Mouse (Mus musculus) monocyte, adult 2 months (primary cell): ENCODE measurements at regions not wholly inside any gene's neighbourhood (a gene's known extent, or its start where the extent isn't known, plus 50 kb on each side); places are given as distances from the start of the nearest gene placed in this dataset.
A peak's percentile ranks its signal among the peaks of the same experiment; 100 is the strongest.
"Not testable (repeated sequence)": the region's sequence is repeated elsewhere in the genome, so short reads cannot be mapped to it uniquely, and the experiment has no call there.

Experiments used
- DNase-seq, 2 experiments: peaks; one replicate each; pipeline ENCODE4 v3.0.0; 2022; ENCODE audit warnings: low spot score in 2 of 2, low read depth in 1 of 2

DNA sequence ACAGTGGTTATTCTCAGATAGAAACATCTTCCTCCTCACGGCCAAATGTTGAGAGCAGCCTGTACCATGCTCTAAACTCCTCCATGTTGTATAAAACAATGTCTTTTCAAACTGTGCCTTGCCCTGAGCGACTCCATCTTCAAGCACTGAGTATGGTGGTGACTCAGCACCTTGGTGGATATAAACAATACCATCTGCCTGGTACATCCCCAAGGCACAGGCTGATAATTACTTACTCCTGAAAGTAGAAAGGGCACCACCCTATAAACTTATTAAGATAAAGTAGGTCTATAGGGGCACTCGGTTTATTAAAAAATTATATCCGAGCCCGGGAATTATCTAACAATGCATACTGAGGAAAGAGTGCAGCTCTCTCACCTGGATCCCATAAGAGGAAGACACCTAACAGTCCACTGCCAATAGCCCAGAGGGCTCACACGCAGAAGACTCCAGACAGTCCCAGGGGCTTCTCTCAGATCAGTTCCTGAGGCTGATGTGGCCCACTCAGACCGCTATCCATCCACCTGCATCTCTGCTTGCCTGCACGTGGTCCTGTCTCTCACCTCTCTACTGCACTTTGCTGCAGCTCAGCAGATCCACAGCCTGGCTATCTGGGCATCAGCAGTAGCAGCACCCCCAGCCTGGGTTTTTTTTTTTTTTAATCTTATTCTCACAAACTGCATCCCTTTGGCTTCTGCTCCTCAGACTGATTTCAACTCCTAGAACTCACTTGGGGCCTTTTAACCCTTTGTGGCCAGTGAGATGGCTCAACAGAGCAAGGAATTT lies 109.7 kb upstream of the Dlg1 start:
- DNase-seq = no peak

DNA sequence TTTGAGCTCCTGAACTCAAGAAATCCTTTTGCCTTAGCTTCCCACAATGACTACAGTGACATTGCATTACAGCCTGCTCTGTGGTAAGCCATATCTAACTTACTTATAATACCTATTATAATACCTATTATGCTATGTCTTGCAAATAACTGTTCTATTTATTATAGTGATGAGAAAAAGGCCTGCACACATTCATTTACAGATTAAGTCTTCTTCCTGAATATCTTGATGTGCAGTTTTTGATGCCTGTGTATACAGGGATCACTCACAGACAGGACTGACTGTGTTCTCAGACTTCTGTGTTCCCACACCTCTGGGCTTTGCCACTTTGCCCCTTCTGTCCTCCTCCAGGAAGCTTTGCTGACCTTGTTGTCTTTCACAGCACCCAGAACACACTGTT lies 102.8 kb upstream of the Dlg1 start:
- DNase-seq = no peak

DNA sequence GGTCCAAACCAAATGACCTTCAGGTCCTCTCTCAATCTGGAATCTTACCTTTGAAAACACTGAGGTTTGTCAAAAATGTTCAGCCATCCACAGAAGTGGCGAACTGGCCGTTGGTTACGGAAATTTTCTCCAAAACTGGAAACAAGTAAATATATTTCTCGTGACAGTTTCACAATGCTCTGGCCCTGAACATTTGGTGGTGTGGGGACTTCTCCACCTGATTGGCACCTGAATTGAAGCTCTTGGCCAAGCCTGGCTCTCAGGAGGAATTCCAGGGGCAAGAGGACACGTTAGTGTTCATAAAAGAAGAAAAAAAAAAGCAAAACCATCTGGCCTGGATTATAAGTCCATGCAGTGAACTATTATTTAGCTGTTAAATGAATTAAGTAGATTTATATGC lies 98.3 kb upstream of the Dlg1 start:
- DNase-seq = no peak

DNA sequence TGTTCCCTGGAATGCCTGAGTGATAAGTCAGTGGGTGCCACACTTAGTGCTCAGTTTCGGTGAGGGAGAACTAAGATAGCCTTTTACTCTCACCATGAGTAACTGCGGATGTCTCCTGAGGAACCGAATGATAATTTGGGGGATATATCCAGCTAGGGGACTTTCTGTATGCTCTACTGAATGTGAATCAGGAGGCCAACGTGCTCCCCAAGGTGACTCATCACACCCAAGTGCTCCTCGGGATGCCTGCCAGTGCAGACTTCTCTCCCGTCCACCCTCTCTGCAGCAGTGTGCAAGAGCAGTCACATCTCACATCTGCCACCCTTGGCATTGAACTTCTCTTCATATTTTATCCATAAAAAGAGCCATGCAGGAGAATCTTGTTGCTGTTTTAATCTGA lies 94.9 kb upstream of the Dlg1 start:
- DNase-seq = no peak

DNA sequence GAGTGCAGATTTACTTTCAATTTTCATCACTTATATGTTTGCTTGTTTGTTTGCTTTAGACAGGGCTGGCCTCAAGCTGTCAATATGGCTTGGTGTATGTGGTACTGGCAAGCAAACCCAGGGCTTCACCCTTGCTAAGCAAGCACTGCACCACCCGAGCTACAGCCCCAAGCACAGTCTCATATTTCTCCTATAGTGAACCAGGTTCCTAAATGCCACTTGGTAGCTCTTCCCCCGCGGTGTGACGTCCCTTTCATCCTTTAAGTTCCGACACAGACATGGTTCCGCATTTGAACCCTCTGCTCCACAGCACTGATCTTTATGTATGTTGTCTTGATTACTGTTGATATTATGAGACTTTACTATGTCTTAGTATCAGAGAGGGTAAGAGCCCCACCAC lies 93.4 kb upstream of the Dlg1 start:
- DNase-seq = no peak

DNA sequence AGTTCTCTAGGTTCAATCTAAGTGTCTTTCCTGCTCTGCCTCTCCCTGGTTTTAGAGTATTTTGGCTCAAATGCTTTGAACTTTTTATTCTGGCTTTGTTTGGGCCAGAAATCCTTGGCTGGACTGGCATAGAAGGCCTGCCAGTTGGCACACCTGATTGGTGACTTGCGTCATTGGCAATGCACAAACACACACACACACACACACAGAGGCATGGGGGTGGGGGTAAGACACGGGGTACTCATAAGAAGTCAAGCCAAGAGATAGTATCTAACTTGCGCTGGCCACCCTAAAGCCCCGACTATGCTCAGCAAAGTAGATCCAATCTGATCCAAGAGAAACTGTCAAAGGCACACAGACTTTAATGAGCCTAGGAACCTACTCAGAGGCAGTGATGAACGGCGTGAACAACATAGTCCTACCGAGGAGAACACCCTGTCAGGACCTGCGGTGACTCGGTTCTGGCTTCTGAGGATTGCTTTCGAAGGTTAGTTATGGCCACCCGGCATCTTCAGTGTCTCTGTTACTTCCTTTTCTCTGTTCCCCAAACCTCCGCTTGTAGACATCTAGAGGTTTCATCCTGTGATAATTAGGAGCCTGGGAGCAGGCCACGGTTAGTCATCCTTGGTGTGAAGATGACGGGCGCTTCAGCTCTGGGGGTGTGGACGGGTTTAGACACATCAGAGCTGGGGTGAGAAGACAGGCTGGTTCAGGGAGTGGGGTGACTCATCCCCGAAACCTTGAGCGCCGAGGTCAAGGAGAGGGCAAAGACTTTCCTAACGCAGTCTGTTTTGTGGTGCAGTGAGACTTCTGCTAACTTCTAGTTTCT lies 92.7 kb upstream of the Dlg1 start:
- DNase-seq = peak; percentile 54 to 77

DNA sequence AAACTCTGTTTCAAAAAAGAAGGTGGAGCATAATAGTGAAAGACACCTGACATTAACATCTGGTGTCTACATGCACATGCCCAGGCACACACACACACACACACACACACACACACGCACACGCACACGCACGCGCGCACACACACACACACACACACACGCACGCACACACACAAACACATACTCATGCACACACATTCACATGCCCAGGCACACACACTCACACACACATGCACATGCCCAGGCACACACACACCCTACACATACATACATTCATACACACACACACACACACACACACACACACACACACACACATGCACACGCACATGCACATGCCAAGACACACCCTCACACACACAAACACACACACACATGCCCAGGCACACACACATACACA lies 89.4 kb upstream of the Dlg1 start:
- DNase-seq = not testable (repeated sequence)

DNA sequence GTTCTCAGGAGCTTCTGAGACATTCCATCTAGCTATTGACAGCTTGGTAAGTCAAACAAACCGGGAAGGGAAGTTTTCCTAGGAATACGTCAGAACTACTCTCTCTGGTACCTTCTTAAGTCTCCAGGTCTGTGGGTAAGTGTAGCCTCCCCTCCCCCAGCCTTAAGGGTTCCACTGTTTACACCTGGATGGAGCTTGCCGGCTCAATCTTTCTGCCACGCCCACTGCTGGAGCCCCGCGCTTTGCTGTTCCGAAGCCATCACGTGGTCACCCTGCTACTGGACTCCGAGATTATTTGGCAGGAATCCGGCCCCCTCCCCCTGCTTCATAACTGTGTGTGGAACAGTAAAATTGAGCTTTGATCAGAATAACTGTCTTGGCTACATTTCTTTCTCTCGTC lies 87.6 kb upstream of the Dlg1 start:
- DNase-seq = not testable (repeated sequence)

DNA sequence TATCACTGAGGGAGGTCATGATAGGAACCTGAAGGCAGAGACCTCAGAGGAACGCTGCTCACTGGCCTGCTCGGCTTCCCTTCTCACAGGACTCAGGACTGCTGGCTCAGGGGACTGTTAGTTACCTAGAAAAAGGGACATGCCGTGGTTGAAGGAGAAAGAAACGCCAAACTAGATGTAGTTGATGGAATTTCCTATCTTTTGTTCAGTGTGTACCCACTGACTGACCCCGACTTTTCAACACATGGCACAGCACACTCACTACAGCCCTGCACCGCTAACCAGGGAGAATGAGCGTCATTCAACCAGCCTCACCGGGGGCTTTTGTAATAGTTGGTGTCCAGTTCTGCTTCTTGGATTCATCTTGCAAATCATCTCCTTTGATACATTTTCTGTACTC lies 86.8 kb upstream of the Dlg1 start:
- no peak for DNase-seq

DNA sequence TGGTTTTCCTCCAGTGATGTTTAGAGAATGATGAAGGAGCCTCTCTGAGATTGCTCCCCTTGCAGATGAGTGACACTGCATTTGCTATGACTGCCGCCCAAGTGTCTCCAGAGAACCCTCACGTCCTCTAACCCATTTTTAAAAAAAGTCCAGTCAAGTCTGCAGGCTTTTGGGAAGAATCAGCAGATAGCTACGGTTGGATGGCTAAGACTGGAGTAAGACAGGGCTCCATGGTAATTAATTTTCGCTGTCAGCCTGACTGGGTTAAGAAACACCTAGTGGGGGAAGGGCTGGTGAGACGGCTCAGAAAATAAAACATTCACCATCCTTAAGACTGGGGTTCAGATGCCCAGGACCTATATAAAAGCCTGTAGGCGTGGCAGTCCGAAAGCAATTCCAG lies 85.9 kb upstream of the Dlg1 start:
- no peak for DNase-seq

DNA sequence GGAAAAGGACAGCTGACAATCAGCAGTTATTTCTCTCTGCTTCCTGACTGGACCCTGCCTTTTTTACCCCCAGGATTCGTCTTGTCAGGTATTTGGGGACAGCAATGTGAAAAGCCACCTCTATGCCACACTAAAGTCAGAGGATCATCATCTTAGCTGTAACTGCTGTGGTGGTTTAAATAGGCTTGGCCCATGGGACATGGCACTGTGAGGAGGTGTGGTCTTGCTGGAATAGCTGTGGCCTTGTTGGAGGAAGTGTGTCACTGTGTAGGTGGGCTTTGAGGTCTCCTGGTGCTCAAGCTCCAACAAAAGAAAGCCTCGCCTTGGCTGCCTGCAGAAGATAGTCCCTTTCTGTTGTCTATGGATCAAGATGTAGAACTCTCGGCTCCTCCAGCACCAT lies 83.9 kb upstream of the Dlg1 start:
- no peak for DNase-seq

DNA sequence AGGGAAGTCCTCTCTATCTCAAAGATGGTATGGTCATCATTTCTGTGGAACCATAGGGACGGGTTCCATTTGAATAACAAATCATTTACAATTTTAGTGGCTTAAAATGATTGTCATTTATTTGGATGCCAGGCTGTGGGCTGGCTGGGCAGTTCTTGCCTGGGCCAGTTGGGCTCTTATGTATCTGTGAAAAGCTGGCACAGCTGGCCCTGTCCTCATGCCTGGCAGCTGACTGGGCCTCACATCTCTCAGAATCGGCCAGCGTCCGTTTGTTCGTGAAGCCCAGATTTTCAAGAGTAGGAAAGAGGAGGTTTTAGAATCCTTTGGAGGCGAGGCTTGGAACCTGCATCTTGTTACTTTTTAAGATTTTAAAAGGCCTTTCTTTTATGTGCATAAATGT lies 82.5 kb upstream of the Dlg1 start:
- DNase-seq = no peak

DNA sequence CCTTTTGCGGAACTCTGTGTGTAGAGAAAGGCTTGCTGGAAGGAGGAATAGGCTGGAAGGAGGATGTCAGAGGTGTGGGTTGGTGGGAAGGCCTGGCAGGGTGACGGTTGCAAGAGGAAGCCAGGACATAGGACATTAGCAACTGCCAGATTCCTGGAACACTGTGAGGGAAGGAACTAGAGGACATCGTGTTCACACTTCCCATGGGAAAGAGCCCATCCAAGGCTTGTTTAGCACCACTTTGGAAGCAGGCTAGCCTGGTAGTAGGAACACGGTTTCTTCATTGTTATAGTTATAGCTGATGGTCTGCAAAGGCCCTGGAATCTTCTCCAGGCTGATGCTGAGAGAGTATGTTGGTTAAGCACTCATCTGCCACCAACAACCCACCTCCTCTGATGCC lies 80.4 kb upstream of the Dlg1 start:
- no peak for DNase-seq

DNA sequence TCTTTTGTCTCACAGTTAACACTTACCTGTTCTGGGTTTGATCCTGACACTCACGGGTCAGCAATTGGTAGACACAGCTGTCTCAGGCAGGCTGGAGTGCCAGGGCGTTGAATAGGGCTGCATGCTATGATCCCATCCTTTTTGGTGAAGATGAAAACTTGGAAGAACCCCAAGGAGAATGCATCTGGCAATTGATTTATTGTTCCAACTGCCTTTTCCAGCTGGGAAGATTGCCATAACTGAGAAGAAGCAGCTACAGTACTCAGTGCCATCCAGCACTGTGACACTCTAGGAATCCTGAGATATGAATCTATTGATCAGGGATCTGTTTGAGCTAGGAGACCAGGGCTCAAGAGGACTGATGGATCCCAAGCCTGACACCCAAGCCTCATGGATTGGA lies 79.6 kb upstream of the Dlg1 start:
- DNase-seq = no peak

DNA sequence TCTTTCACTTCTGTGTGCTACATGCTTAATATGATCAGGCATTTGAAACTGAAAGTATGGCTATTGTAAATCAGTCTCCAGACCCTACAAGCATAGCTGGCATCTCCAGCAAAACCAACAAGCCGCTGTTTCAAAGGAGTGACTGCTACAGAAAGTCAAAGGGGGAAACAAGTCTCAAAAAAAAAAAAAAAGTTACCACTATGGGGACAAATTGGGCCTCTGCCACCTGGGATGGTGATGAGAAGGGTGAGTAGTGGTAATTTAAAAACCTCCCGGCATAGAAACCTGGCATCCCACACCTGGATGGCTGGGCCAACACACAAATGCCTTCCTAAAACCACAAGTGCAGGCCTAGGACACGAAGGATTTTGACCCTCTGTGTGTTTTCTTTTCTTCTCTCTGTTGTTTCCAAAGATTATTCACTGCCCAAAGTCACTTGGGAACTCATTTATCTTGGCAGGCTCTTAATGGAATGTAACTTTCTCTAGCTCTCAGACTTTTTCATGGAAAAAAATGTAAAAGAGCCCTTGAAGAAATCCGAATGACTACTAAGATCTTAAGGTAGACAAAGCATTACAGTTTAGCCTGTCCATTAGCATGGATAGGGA lies 78.9 kb upstream of the Dlg1 start:
- DNase-seq = no peak

DNA sequence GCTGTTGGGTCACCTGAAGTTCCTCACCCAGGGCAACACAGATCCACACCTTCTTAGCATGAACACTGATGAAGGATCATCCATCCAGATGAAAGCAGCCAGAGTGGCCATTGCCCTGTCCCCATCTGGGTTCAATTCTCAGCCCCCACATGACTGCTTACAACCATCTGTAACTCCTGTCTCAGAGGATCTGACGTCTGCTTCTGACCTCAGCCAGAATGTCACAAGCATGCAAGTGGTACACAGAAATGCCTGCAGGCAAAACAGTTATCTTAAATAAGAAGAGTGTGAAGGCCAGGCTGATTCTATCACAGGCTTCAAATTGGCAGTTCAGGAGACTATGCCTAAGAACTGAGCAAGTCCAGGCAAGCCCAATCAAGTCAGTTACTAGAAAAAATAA lies 76.2 kb upstream of the Dlg1 start:
- DNase-seq = no peak

DNA sequence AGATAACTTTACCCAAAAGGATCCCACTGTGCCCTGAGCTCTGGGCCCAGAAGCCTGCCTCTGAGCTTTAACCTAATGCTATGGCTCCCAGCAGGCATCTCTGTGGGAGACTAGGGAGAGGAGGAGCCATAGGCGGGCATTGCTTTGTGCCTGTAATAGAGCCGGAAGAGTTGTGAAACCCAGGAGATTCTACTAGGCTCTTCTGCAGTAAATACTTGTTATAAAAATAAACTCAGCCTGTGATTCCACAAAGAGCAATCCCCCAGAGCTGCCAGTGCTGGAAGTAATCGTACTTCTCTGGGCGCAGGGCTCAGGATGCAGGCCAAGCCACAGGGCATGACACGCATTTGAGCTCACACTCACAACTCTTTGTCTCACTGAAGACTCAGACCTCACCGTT lies 73.7 kb upstream of the Dlg1 start:
- DNase-seq = no peak

DNA sequence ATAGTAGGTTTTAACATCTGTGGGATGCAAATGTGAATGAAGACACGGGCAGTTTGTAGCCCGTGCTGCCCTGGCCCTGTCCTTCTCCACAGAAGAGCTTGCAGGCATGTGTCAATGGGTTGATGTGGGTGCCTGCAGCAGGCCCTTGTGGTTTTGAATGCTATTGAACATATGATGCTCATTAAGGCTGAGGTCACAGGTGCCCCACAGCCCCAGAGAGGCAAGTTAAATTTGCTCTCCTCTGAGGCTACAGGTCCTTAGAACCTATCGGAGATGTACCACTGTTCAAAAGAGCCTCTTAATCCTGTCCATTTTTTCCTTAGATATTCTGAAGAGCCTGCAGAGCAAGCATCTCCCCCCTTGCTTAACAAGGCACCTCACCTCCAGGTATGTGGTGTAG lies 71.7 kb upstream of the Dlg1 start:
- no peak for DNase-seq

DNA sequence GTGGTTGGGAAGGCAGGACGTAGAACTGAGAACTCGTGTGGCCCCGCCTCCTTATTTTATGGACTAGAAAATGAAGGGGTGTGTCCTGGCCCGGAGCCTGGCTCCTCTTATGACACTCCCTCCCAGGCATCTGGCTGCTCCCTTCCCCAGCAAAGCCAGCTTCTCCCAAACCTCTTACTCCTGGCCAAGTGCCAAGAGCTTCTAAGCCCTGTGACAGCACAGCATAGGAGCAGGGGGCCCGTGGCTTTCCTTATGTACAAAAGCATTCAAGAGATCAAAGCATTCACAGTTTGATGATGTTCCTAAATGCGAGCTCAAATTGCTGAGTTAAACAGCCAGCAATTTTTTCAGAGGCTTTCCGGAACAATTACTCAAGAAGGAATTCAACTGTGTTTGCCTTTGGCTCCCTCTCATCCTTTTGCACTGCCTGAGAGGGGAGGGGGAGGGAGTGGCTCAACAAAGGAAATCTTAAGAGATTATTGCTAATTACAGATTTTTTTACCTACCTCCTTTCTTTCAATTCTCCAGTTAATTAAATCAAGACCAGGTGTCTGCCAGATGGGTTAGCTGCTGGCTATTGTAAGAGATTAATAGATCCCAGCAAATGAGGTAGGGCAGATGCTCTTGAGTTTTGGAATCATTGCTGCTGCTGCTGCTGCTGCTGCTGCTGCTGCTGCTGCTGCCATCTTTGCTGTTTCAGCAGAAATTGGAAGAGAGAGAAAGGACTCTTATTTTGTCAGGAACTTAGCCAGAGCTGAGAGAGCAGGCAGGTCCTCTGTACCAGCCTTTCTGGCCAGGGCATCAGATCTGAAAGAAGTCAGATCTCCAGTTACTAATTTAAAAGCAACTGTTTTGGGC lies 71.0 kb upstream of the Dlg1 start:
- no peak for DNase-seq

DNA sequence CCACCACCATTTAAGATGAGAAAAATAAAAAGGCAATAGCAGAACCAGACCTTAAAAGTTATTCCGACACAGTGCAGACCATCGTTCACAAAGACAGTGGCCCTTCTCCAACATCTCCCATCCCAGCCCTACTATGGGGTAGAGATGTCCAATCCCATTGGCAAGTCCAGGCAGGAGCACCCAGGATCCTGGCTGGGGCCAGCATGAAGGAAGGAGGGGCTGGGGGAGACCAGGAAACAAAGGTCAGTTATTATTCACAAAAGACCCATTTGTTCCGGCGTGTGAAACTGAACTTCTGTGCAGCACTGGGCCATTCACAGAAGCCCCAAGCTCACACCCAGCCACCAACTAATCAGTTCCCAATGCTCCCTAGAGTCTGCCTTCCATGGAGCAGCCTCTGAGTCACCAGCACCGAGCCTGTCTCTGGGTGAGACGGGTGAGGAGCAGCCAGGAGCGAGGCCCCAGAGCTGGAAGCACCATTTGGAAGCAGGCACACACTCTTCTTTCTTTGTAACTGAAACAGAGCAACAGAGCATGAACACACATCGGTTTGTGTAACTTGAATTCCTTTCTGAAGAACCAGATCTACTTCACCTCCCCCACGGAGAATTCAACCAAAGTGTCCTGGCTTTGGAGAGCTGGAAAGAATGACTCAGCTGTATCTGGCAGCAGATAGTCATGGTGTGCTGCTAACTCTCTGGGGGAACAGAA lies 70.1 kb upstream of the Dlg1 start:
- no peak for DNase-seq

DNA sequence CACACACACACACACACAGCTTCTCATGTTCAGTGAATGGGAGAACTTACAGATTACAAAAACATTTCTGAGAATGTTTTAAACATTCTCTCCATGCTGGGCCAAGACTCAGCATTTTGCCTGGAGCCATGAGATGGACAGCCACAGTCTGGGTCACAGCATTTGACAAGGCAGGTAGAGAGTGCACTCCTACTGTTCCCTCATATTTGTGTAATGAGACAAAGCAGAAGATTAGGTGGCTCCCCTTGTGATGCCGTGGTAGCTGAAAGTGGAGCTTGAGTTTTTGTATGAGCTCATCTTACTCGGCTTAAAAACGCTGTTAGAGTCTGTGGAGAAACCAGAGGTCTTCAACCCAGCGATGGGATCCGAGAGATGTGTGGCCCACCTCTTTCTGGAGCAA lies 65.3 kb upstream of the Dlg1 start:
- DNase-seq = no peak
